Mouse (Mus musculus): ENCODE measurements around the gene Olfr1392. TPM values are rescaled to one million over a fixed set of nuclear protein-coding genes. Genes with fewer than 3 reads are reported as not detected.
"Not testable (repeated sequence)": the region's sequence is repeated elsewhere in the genome, so short reads cannot be mapped to it uniquely, and the experiment has no call there.

Olfr1392 gene
- total and polyA plus RNA-seq, 2 experiments = 0.09 TPM; not detected in 1

DNA sequence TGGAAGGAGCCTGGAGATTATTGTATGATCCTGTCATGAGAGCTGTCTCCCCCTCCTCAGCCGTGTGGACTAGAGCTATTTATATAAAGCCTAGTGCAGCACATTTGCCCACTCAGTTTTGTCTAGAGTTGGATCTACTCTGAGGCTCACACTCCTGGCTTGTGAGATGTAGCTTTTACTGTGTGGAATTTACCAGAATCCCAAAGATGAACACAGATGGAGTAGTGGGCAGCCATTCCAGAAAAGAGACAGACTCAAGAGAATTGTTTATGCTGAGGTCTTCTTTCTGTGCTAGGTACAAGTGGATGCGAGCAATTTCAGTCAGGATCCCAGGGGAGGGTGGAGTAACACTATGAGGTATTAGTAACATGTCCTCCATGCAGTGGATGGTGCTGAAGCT, 2.2 kb downstream of the Olfr1392 start:
- no peak for TF ChIP-seq CTCF (IDR thresholded peaks at IDR 0.05; ENCODE audit: low read depth, low read length)
- TF ChIP-seq POLR2A (IDR thresholded peaks at IDR 0.05; ENCODE audit: extremely low read depth, insufficient read depth, low read length) = no peak
- H3K9ac ChIP-seq (ENCODE audit: low read depth, low read length) = no peak overlapping the region
- H3K4me3 ChIP-seq (ENCODE audit: insufficient read depth, low read depth, low read length) = no peak overlapping the region
- no peaks in the 10 kb centered on the region for H3K27me3 ChIP-seq (ENCODE audit: control insufficient read depth, insufficient read depth, low read length)
- H3K36me3 ChIP-seq (ENCODE audit: control insufficient read depth, insufficient read depth, low read length) = no peaks in the 10 kb centered on the region
- no peaks in the 10 kb centered on the region for H3K79me2 ChIP-seq (ENCODE audit: control insufficient read depth, insufficient read depth, low read length)
- 79% methylated on average over 2 of the region's 2 CpGs for WGBS
- no peak overlapping the region for H3K27ac ChIP-seq (replicated peaks; ENCODE audit: insufficient read depth, low read depth, low read length)
- no peak for DNase-seq (ENCODE audit: extremely low read depth, low read depth, low spot score)
- H3K4me1 ChIP-seq (ENCODE audit: control insufficient read depth, insufficient read depth, low read length) = no peaks in the 10 kb centered on the region

DNA sequence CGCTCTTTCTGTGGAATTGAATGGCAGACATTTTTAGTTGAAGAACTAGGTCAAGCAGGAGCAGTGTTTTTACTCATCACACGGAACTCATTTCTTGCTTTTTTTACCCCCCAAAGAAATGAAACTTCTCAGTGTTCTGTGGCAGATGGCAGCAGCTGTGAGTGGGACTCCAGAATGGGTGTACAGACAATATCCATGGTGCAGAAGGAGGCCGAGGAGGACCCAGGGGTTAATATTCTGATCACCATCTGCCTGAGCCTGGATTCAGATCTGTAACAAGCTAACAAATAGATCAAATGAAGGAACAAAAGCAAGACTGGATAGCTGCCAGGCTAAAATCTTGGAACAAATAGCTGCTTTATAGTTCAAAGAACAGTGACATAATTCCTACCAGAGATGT, 7.7 kb downstream of the Olfr1392 start:
- TF ChIP-seq POLR2A (IDR thresholded peaks at IDR 0.05; ENCODE audit: extremely low read depth, insufficient read depth, low read length) (no peak), CTCF (IDR thresholded peaks at IDR 0.05; ENCODE audit: low read depth, low read length) (no peak)
- H3K79me2 ChIP-seq (ENCODE audit: control insufficient read depth, insufficient read depth, low read length) = no peaks in the 10 kb centered on the region
- H3K4me1 ChIP-seq (ENCODE audit: control insufficient read depth, insufficient read depth, low read length) = no peaks in the 10 kb centered on the region
- H3K27ac ChIP-seq (replicated peaks; ENCODE audit: insufficient read depth, low read depth, low read length) = no peak overlapping the region
- no peaks in the 10 kb centered on the region for H3K27me3 ChIP-seq (ENCODE audit: control insufficient read depth, insufficient read depth, low read length)
- 91% methylated on average over 3 of the region's 3 CpGs for WGBS
- H3K9ac ChIP-seq (ENCODE audit: low read depth, low read length) = no peak overlapping the region
- no peak for DNase-seq (ENCODE audit: extremely low read depth, low read depth, low spot score)
- H3K36me3 ChIP-seq (ENCODE audit: control insufficient read depth, insufficient read depth, low read length) = no peaks in the 10 kb centered on the region
- no peak overlapping the region for H3K4me3 ChIP-seq (ENCODE audit: insufficient read depth, low read depth, low read length)

DNA sequence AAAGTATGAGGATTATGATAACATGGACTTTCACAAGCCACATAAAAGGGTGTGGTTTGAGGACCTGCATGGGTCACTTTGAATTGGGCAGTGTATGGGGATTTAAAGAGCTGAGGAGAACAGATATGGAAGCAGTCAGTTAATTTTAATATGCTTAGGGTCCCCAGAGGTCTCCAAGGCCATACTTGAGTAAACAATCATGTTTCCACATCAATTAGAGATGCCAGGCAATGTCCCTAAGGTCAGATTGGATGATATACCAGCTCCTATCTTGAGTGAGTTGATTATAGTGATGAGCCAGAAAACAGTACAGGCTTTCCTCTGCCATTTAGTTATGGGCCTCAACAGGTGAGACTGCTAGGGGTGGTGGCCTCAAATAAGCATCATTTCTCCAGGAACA, 19.4 kb downstream of the Olfr1392 start, which contains the start of gene Olfr10:
Gene Olfr10, plus strand, starts transcription at position 301 of the 400 bp plus-strand sequence.
- no peaks in the 10 kb centered on the region for H3K79me2 ChIP-seq (ENCODE audit: control insufficient read depth, insufficient read depth, low read length)
- no peaks in the 10 kb centered on the region for H3K27me3 ChIP-seq (ENCODE audit: control insufficient read depth, insufficient read depth, low read length)
- no peak within 1 kb of the TSS for H3K9ac ChIP-seq (ENCODE audit: low read depth, low read length)
- no peak within 1 kb of the TSS for H3K4me3 ChIP-seq (ENCODE audit: insufficient read depth, low read depth, low read length)
- DNase-seq (ENCODE audit: extremely low read depth, low read depth, low spot score) = no peak
- no peak within 1 kb of the TSS for H3K27ac ChIP-seq (replicated peaks; ENCODE audit: insufficient read depth, low read depth, low read length)
- no peaks in the 10 kb centered on the region for H3K36me3 ChIP-seq (ENCODE audit: control insufficient read depth, insufficient read depth, low read length)
- TF ChIP-seq CTCF (IDR thresholded peaks at IDR 0.05; ENCODE audit: low read depth, low read length) (no peak), POLR2A (IDR thresholded peaks at IDR 0.05; ENCODE audit: extremely low read depth, insufficient read depth, low read length) (no peak)
- no peaks in the 10 kb centered on the region for H3K4me1 ChIP-seq (ENCODE audit: control insufficient read depth, insufficient read depth, low read length)

DNA sequence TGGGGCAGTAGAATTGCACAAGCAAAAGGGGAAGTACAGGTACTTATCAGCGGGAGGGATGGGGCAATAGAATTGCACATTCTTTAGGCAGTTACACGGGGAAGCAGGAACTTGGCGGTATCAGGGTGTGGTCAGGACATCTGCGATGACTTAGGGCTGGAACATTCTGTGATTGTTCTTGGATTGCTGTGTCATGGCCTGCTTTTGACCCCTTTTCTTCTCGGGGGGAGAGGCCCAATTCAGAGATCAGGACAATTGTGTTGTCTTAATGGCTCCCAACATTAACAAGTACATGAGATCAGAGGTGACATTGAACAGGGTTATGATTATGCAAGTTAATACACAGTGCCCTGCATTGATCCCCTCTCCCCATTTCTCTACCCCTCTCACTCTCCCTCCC, 23.5 kb downstream of the Olfr1392 start:
- H3K9ac ChIP-seq (ENCODE audit: low read depth, low read length); H3K27me3 ChIP-seq (ENCODE audit: control insufficient read depth, insufficient read depth, low read length); H3K36me3 ChIP-seq (ENCODE audit: control insufficient read depth, insufficient read depth, low read length); H3K4me1 ChIP-seq (ENCODE audit: control insufficient read depth, insufficient read depth, low read length); DNase-seq (ENCODE audit: extremely low read depth, low read depth, low spot score); H3K4me3 ChIP-seq (ENCODE audit: insufficient read depth, low read depth, low read length); H3K79me2 ChIP-seq (ENCODE audit: control insufficient read depth, insufficient read depth, low read length); H3K27ac ChIP-seq (replicated peaks; ENCODE audit: insufficient read depth, low read depth, low read length): not testable (repeated sequence)
- 73% methylated on average over 5 of the region's 5 CpGs for WGBS

DNA sequence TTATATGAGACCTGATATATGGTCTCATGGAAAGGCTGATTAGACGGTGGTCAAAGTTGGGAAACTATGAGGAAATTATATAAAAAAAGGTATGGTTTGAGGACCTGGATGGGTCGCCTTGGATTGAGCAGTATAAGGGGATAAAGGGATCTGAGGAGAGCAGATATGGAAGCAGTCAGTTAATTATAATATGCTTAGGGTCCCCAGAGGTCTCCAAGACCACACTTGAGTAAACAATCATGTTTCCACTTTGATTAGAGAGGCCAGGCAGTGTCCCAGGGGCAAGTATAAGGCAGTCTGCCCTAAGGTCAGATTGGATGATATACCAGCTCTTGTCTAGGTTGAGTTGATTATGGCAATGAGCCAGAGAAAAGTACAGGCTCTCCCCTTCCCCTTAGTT, 37.4 kb downstream of the Olfr1392 start, which contains the start of gene Olfr1391:
Gene Olfr1391, plus strand, starts transcription at position 301 of the 400 bp plus-strand sequence.
- WGBS = 73% methylated on average over 2 of the region's 2 CpGs
- no peak within 1 kb of the TSS for H3K9ac ChIP-seq (ENCODE audit: low read depth, low read length)
- H3K27ac ChIP-seq (replicated peaks; ENCODE audit: insufficient read depth, low read depth, low read length) = no peak within 1 kb of the TSS
- no peaks in the 10 kb centered on the region for H3K79me2 ChIP-seq (ENCODE audit: control insufficient read depth, insufficient read depth, low read length)
- H3K36me3 ChIP-seq (ENCODE audit: control insufficient read depth, insufficient read depth, low read length) = no peaks in the 10 kb centered on the region
- H3K27me3 ChIP-seq (ENCODE audit: control insufficient read depth, insufficient read depth, low read length) = no peaks in the 10 kb centered on the region; the same call in 1 of the 2 replicates
- TF ChIP-seq CTCF (IDR thresholded peaks at IDR 0.05; ENCODE audit: low read depth, low read length) = no peak
- no peak for TF ChIP-seq POLR2A (IDR thresholded peaks at IDR 0.05; ENCODE audit: extremely low read depth, insufficient read depth, low read length)
- H3K4me3 ChIP-seq (ENCODE audit: insufficient read depth, low read depth, low read length) = no peak within 1 kb of the TSS
- DNase-seq (ENCODE audit: extremely low read depth, low read depth, low spot score) = no peak
- no peaks in the 10 kb centered on the region for H3K4me1 ChIP-seq (ENCODE audit: control insufficient read depth, insufficient read depth, low read length)

DNA sequence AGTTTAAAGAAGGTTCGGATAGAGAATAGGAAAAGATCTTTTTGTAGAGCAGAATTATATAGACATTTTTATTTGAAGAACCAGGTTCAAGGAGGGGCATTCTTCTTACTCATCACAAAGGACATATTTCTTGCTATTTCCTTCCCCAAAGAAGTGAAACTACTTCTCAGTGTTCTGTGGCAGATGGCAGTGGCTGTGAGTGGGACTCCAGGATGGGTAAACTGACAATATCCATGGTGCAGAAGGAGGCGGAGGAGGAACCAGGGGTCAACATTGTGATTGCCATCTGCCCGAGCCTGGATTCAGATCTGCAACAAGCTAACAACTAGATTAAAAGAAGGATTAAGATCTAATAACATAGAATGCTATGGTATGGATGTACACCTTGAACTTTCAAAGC, 41.6 kb downstream of the Olfr1392 start:
- no peak overlapping the region for H3K4me3 ChIP-seq (ENCODE audit: insufficient read depth, low read depth, low read length)
- DNase-seq (ENCODE audit: extremely low read depth, low read depth, low spot score) = no peak
- no peak for TF ChIP-seq POLR2A (IDR thresholded peaks at IDR 0.05; ENCODE audit: extremely low read depth, insufficient read depth, low read length)
- TF ChIP-seq CTCF (IDR thresholded peaks at IDR 0.05; ENCODE audit: low read depth, low read length) = no peak
- no peaks in the 10 kb centered on the region for H3K4me1 ChIP-seq (ENCODE audit: control insufficient read depth, insufficient read depth, low read length)
- WGBS = 77% methylated on average over 3 of the region's 3 CpGs
- no peak overlapping the region for H3K27ac ChIP-seq (replicated peaks; ENCODE audit: insufficient read depth, low read depth, low read length)
- H3K36me3 ChIP-seq (ENCODE audit: control insufficient read depth, insufficient read depth, low read length) = no peaks in the 10 kb centered on the region
- H3K79me2 ChIP-seq (ENCODE audit: control insufficient read depth, insufficient read depth, low read length) = no peaks in the 10 kb centered on the region
- H3K9ac ChIP-seq (ENCODE audit: low read depth, low read length) = no peak overlapping the region
- H3K27me3 ChIP-seq (ENCODE audit: control insufficient read depth, insufficient read depth, low read length) = no peaks in the 10 kb centered on the region; the same call in 1 of the 2 replicates
